12 mouse cellular contexts compared by ENCODE assay signal in the genomic region with DNA sequence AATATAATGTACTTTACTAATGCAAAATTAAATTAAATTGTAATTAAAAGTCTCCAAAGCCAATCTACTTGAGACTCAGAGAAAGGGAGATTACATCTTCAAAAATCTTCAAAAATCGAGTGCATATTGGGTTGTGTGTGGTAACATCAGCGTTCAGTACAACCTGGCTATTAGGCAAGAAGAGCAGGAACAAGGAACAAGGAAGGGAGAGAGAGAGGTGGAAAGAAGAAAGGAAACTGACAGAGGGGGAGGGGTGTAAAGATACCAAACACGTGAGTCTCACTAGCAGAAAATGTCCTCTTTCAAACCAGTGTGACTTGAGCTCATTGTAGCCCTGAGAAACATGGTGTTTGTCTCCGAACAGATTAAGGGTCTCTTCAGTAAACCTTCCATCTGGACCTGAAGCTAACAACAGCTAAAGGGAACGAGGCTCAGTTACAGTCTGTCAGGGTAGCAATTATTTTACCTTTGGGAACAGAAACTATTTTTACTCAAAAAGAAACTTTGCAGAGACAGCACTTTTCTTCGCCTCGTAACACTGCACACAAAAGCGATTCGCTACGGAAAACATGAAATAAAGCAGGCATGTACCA.
DNase-seq lines count a peak whose midpoint lies in the region; ATAC-seq lines count a peak whose summit lies in the region.
"Had no signal": no experiment of that assay in that cellular context is flagged by ENCODE, and none has a peak within 500 bp of the region (broad histone marks: within the 10 kb centered on the region; RNA-seq: fewer than 3 reads in every experiment).

No protein-coding gene starts in this region.

- 62% methylated on average over 10 of the region's 10 CpGs for WGBS in heart, embryonic 13.5 days
- WGBS in liver, embryonic 12.5 days (ENCODE audit: insufficient replicate concordance) = 58% methylated on average over 10 of the region's 10 CpGs
- WGBS in embryonic facial prominence, embryonic 12.5 days = 48% methylated on average over 10 of the region's 10 CpGs

- no peaks in the 10 kb centered on the region for H3K9me3 ChIP-seq in heart, embryonic 13.5 days
- no peaks in the 10 kb centered on the region for H3K9me3 ChIP-seq in liver, embryonic 12.5 days (replicated peaks)
- no peaks in the 10 kb centered on the region for H3K9me3 ChIP-seq in embryonic facial prominence, embryonic 12.5 days
- H3K9me3 ChIP-seq: forebrain, embryonic 13.5 days had no signal

- no peaks in the 10 kb centered on the region for H3K27me3 ChIP-seq in heart, embryonic 13.5 days (replicated peaks)
- peaks cover 8% of the 10 kb centered on the region; the same call in 1 of the 2 replicates for H3K27me3 ChIP-seq in liver, embryonic 12.5 days (replicated peaks)
- H3K27me3 ChIP-seq in embryonic facial prominence, embryonic 12.5 days = no peaks in the 10 kb centered on the region
- H3K27me3 ChIP-seq: forebrain, embryonic 13.5 days had no signal

- H3K36me3 ChIP-seq in heart, embryonic 13.5 days = no peaks in the 10 kb centered on the region
- H3K36me3 ChIP-seq in liver, embryonic 12.5 days = no peaks in the 10 kb centered on the region
- no peaks in the 10 kb centered on the region for H3K36me3 ChIP-seq in embryonic facial prominence, embryonic 12.5 days

- H3K4me1 ChIP-seq in heart, embryonic 13.5 days = peaks cover 44% of the 10 kb centered on the region
- peaks cover 46% of the 10 kb centered on the region for H3K4me1 ChIP-seq in liver, embryonic 12.5 days
- H3K4me1 ChIP-seq in embryonic facial prominence, embryonic 12.5 days = peaks cover 10% of the 10 kb centered on the region

- peak overlapping the region; percentile 12; the same call in 1 of the 2 replicates for H3K9ac ChIP-seq in heart, embryonic 13.5 days
- no peak overlapping the region for H3K9ac ChIP-seq in liver, embryonic 12.5 days
- no peak overlapping the region for H3K9ac ChIP-seq in embryonic facial prominence, embryonic 12.5 days
- H3K9ac ChIP-seq: forebrain, embryonic 13.5 days had no signal

- no peak overlapping the region for H3K27ac ChIP-seq in heart, embryonic 13.5 days (replicated peaks)
- no peak overlapping the region for H3K27ac ChIP-seq in liver, embryonic 12.5 days
- no peak overlapping the region for H3K27ac ChIP-seq in embryonic facial prominence, embryonic 12.5 days
- H3K27ac ChIP-seq: forebrain, embryonic 13.5 days had no signal

- DNase-seq in heart, adult 8-10 months (ENCODE audit: low spot score) = no peak
- DNase-seq in liver = no peak
- DNase-seq in MN1 (ENCODE audit: low spot score) = no peak
- DNase-seq: cerebellum, adult 2 months; kidney, adult 18-20 months; lung, adult 18-20 months; thymus, adult 2 months had no signal

- peak overlapping the region; percentile 29 for H3K4me3 ChIP-seq in heart, embryonic 13.5 days
- H3K4me3 ChIP-seq in liver, embryonic 12.5 days = no peak overlapping the region
- no peak overlapping the region for H3K4me3 ChIP-seq in embryonic facial prominence, embryonic 12.5 days
- H3K4me3 ChIP-seq: forebrain, embryonic 13.5 days had no signal

- H3K4me2 ChIP-seq in heart, embryonic 13.5 days = peak overlapping the region; percentile 51
- H3K4me2 ChIP-seq in liver, embryonic 12.5 days = peak overlapping the region; percentile 6; the same call in 1 of the 2 replicates
- H3K4me2 ChIP-seq in embryonic facial prominence, embryonic 12.5 days (replicated peaks) = peak overlapping the region; percentile 22; the same call in 1 of the 2 replicates
- H3K4me2 ChIP-seq: forebrain, embryonic 13.5 days had no signal

- ATAC-seq in heart, embryonic 13.5 days (ENCODE audit: extremely low read depth, insufficient number of reproducible peaks, low FRiP score, low TSS enrichment) = no peak
- no peak for ATAC-seq in liver, embryonic 12.5 days
- no peak for ATAC-seq in embryonic facial prominence, embryonic 12.5 days (ENCODE audit: insufficient number of reproducible peaks, insufficient read depth, low FRiP score, low TSS enrichment)
- peak; percentile 76 for ATAC-seq in megakaryocyte progenitor cell, adult 5-6 weeks (replicated peaks; ENCODE audit: poor library complexity)
